Mouse (Mus musculus) adrenal gland (tissue): ENCODE measurements around the gene Srp68.

Experiments
- intact Hi-C: fragments of 180-260 bp; cut with DNase I; formaldehyde crosslinking; loops from one replicate; pipeline ENCODE4 v1.15.1; 2025
- long read RNA-seq, 2 experiments: library from polyadenylated mRNA; unstranded; transcript quantifications; one replicate each; pipeline ENCODE4 v2.0.0; 2020; ENCODE audit warnings: borderline replicate concordance in 1 of 2; ENCODE audit not compliant: insufficient replicate concordance in 1 of 2

Srp68 gene
- long read RNA-seq, experiment 1, transcript Srp68-201 (16 exons, 2,526 nt) = major isoform, 22 of 34 reads
- long read RNA-seq, experiment 1, partial matches to known transcripts = 9 of 34 reads
- long read RNA-seq, experiment 1, other reads (novel, unspliced or antisense) = 3 of 34 reads
- long read RNA-seq, experiment 2, transcript Srp68-201 (16 exons, 2,526 nt) = major isoform, 19 of 28 reads
- long read RNA-seq, experiment 2, partial matches to known transcripts = 8 of 28 reads
- long read RNA-seq, experiment 2, other reads (novel, unspliced or antisense) = 1 of 28 reads

DNA sequence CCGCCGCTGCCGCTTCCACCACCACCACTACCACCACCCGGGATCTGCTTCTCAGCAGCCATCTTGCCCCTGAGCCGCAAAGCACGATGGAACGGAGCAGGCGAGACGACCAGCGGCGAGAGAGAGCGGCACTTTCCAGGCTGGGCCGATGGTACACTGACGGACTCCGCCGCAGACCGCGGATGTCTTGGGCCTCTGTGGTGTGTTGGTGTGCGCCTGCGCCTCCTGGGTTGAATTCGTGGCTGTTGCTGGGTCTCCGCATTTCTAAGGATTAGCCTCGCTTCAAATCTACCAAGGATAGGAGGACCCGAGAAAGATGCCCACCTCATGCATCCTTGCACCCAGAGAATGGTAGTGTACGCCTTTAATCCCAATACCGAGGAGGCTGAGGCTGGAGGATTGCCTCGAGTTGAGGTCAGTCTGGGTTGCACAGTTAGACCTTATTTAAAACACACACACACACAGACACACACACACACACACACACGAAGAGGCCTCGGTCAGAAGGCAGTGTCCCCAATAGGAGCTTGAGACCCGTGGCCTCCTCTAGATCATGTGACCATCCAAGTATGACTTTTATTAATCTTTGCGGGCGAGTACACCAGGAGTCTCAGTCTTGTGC, at the start of gene Srp68:
TSS of gene Srp68 (minus strand) at position 173 of the 622 bp plus-strand sequence.
- intact Hi-C loops = no loop called here

DNA sequence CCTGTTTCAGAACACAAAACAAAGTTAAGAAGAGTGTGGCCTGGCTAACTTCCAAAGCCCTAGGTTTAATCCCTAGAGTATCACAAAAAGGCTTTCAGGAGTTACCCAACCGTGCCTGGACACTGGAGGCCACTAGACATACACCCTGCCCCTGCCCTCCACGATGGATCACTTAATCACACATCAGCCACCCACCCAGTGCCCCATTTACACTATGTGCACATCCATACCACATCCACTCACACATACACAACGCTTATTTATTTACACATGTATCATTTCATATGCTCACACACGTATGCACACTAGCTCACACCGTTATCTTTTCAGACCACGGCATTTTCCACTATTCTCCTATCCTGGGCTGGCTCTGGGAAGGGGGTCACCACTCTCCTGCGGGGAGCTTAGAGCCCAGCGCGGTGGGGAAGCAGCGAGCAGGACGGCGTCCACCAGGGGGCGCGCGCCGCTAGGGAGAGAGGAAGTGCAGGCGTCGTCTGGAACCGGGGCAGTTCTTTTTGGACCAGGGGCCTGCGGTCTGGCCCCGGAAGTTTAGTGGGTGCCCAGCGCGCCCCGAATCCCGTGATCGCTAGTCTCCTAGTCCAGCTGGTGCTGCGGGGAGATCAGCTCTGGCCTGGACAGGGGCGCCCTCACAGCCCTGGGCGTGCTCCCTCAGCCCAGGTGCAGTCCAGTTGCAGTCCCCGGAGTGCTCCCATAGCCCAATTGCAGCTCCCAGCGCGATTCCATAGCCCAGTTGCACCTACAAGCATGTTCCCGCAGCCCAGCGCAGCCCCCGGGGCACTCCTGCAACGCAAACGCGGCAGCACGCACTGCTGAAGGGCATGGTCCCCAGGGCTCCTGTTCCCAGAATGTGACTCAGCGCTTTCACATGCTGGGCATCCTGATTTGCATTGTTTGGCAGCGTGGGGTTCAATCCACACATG, 45.0 kb upstream of the Srp68 start:
- intact Hi-C loops = loop anchor here (1.0 to 5.0 kb wide), 3 partner anchors 50 to 148 kb away; partner anchors contain the start of gene Qrich2

DNA sequence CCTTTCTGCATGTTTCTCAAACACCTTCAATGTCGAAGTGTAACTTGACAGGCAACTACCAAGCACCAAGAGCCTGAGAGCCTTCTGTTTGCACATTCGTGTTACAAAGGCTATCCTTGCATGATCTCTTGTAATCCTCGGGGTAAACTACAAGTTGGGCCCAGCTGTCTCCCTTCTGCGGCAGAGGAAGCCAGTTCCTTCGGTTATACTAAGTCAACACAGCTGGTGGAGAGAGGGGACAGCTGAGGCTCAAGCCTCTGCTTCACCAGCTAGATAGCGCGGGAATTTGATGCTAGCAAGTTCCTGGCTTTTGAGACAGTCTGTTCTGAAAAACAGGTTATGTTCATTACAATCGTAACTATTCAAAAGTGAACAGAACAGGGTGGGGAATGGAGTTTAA, 38.3 kb upstream of the Srp68 start:
- intact Hi-C loops = no loop called here

- intact Hi-C loops = no loop called here
These were observed 37.2 kb upstream of the Srp68 start for GRCm38 (mm10) chr11:116311169-116311568.

- intact Hi-C loops = no loop called here
These were observed 35.6 kb upstream of the Srp68 start for GRCm38 (mm10) chr11:116309601-116310000.

DNA sequence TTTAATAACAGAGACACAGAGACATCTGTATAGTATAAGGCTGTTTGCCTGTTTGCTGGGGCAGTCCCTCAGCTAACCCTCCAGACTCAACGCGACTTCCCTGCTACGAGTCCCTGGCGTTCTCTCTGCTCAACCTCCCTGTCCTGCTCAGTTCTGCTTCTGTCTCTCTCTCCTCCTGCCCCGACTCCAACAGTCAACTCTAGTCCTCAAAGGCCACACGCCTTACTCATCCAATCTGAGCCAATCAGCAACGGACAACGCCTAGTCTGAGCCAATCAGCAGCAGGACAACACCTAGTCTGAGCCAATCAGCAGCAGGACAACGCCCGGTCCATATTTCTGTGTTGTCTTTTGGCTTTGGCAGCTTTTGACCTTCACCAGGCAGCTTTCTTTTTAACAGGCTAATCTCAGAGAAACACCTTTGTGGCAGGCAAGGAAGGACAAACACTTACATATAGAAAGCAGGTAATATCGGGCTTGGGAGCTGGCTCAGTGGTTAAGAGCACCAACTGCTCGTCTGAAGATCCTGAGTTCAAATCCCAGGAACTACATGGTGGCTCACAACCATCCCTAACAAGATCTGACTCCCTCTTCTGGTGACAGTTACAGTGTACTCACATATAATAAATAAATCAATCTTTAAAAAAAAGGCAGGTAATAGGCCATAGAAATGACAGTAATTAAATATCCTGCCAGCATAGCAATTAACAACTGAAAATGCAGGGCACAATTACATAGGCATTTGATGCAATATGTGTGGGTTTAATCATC, 33.9 kb upstream of the Srp68 start:
- intact Hi-C loops = no loop called here

DNA sequence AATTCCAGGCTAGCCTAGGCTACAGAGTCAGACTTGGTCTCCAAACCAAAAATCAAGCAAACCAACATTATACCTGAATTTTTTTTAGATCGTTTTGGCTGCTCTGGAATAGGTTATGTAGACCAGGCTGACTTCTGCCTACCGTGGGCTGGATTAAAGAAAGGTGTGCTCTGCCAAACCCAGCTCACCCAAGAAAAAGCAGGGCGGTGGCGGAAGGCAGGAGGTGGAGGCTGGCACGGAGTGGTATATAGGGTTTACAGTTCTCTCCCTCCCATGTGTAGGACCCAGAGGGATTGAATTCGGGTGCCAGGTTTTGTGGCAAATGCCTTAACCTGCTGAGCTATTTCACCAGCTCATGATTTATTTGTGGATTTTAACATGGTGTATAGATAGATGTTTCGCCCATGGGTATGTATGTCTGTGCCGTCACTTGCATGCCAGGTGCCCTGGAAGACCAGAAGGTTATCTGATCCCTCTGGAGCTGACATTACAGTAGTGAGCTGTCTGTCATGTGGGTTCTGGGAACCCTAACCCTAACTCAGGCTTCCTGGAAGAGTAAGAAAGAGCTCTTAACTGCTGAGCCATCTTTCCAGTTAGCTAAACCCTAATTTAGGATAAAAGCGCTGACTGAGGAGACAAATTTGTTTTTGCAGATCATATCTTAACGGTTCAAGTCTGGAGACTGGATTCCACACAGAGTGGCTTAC, 33.2 kb upstream of the Srp68 start, which contains the start of gene Exoc7:
TSS of gene Exoc7 (minus strand) at position 215 of the 707 bp plus-strand sequence.
- intact Hi-C loops = no loop called here

DNA sequence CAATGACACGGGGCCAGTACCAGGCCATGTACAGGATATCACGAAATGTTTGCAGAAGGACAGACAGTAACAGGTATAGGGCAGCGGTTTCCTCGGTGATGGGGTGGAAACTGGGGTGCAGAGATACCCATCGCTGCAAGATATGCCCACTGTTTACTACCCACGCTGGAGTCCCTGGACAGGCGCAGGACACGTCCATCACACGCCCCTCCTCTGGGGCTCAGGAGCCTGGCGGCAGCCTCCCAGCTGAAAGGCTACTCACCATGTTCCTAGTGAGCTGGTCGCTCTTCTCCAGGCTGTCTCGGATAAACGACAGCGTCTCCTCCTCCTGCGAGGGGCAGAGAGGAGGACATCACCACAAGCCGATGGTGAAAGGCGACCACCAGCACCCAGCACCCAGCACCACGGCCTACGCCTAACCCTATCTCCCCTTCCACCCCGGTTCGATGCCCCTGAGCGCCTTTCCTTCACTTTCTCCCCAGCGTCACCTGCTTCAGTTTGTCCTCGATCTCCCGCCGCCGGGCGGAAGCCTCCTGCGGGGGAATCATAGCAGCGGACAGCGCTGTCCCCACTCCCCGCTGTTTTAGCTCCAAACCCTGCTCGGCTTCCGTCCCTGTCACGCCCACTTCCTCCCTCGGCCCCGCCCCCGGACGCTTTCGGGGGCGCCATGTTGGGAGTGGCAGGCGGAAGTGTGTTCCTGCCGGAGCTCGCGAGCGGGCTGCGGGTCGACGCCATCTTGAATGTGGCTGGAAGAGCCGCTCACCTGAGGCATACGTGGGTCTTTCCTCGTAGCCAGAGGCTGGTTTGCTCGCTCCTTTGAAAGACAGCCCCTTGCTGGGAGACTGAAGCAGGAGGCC, 32.3 kb upstream of the Srp68 start:
- intact Hi-C loops = no loop called here

DNA sequence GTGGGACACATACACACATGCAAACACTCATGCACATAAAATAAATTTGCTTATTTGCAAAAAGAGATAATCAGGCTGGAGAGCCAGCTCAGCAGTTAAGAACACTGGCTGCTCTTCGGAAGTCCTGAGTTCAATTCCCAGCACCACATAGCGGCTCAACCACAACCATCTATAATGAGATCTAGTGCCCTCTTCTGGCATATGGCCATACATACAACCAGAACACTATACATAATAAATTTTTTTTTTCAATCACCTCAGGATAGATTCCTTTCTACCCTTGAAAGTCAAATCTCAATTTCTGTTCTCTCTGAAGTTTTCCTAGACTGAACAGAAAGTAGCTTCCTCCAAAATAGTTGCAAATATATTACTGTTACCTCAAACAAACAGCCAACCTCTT, 31.4 kb upstream of the Srp68 start:
- intact Hi-C loops = no loop called here

GRCm38 (mm10) chr11:116298621-116299020, 24.6 kb upstream of the Srp68 start:
- intact Hi-C loops = no loop called here

GRCm38 (mm10) chr11:116298221-116298620, 24.2 kb upstream of the Srp68 start:
- intact Hi-C loops = no loop called here

GRCm38 (mm10) chr11:116297017-116297416, 23.0 kb upstream of the Srp68 start:
- intact Hi-C loops = no loop called here

DNA sequence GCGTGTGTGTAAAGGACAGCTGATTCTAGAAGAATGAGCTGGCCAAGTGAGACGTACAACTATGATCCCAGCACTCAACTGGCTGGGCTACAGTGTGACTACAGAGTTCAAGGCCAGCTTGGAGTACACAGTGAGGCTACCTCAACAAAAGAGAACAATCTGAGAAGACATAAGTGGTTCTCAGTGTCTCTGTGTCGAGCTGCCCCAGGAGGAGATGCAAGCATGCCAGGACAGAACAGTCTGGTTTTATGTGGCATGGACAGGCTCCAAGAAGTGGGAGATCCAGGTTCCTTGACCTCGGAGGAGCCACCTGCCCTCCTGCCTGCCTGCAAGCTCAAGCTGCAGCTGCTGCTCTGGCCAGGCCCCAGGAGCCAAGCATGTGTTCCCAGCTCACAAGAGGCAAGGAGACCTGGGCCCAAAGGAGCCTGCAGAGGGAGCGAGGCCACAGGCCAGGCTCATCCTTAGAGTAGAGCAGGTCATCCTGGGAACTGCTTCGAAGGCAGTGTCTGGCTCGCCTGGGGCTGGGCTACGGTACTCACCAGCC, 22.2 kb upstream of the Srp68 start:
- intact Hi-C loops = no loop called here

GRCm38 (mm10) chr11:116294319-116294718, 20.3 kb upstream of the Srp68 start:
- intact Hi-C loops = loop anchor here (2.0 to 5.0 kb wide), 2 partner anchors 66 to 147 kb away; no protein-coding TSS in a partner anchor

DNA sequence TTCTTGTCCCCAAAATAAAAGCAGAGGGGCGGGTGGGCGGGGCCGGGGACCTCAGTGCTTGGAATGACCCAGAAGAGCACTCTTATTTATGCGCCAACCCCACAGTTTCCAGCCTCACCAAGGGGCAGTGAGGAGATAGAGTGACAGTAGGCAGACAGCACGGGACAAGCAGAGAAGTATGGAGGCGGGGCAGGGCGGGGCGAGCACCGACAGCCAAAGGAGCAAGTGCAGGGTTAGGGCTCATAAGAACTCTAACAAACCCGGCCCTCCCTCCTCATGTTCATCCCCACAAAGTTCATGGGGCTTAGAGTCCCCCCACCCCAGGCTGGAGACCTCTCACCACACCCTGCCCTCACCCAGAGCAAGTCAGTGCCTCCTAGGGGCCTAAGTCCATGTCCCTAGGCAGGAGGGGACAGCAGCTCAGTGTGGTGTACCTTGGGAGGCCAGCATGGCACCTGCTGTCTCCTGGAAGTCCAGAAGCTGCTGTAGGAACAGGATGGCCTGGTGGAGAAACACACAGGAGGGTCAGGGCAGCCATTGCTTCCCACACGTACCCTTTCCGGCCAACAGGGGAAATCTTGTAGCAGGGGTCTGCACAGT, 19.6 kb upstream of the Srp68 start:
- intact Hi-C loops = loop anchor here (2.0 to 5.0 kb wide), 2 partner anchors 65 to 146 kb away; no protein-coding TSS in a partner anchor

- intact Hi-C loops = loop anchor here (5.0 kb wide), 1 partner anchor 145 kb away; no protein-coding TSS in a partner anchor
These were observed 18.4 kb upstream of the Srp68 start for GRCm38 (mm10) chr11:116292401-116292800.

- intact Hi-C loops = loop anchor here (5.0 kb wide), 1 partner anchor 143 kb away; no protein-coding TSS in a partner anchor
These were observed 16.5 kb upstream of the Srp68 start for GRCm38 (mm10) chr11:116290556-116290955.

GRCm38 (mm10) chr11:116287351-116287750, 13.3 kb upstream of the Srp68 start:
- intact Hi-C loops = no loop called here
